11 mouse cellular contexts compared by ENCODE assay signal in genomic region chrX:9128317-9128831, GRCm38 (mm10). TPM values are rescaled to one million over a fixed set of nuclear protein-coding genes. Genes with fewer than 3 reads are reported as not detected.
DNase-seq lines count a peak whose midpoint lies in the region; ATAC-seq lines count a peak whose summit lies in the region.
"Had no signal": no experiment of that assay in that cellular context is flagged by ENCODE, and none has a peak within 500 bp of the region (broad histone marks: within the 10 kb centered on the region; RNA-seq: fewer than 3 reads in every experiment).

No protein-coding gene starts in this region.

- no peak overlapping the region for H3K4me2 ChIP-seq in forebrain, embryonic 14.5 days (ENCODE audit: low read length)
- H3K4me2 ChIP-seq in forebrain, embryonic 11.5 days (ENCODE audit: low read depth, low read length, severe bottlenecking), result no peak overlapping the region
- no peak overlapping the region for H3K4me2 ChIP-seq in midbrain, embryonic 16.5 days (ENCODE audit: low read length)
- H3K4me2 ChIP-seq: heart, embryonic 15.5 days; neural tube, embryonic 12.5 days had no signal

- H3K9me3 ChIP-seq in forebrain, embryonic 14.5 days (replicated peaks; ENCODE audit: control insufficient read depth, low read length), result no peaks in the 10 kb centered on the region
- no peaks in the 10 kb centered on the region for H3K9me3 ChIP-seq in forebrain, embryonic 11.5 days (ENCODE audit: control insufficient read depth, low read length)
- no peaks in the 10 kb centered on the region for H3K9me3 ChIP-seq in midbrain, embryonic 16.5 days (replicated peaks; ENCODE audit: control insufficient read depth, low read length, poor library complexity, severe bottlenecking)
- H3K9me3 ChIP-seq in midbrain, embryonic 10.5 days (replicated peaks), result no peaks in the 10 kb centered on the region
- H3K9me3 ChIP-seq: G1E; heart, embryonic 15.5 days; neural tube, embryonic 12.5 days had no signal

- no peak overlapping the region for H3K27ac ChIP-seq in forebrain, embryonic 14.5 days (ENCODE audit: low read depth, low read length)
- H3K27ac ChIP-seq in forebrain, embryonic 11.5 days (ENCODE audit: low read depth, low read length), result no peak overlapping the region
- H3K27ac ChIP-seq in midbrain, embryonic 16.5 days (ENCODE audit: low read length), result no peak overlapping the region
- no peak overlapping the region for H3K27ac ChIP-seq in midbrain, embryonic 10.5 days (replicated peaks)
- H3K27ac ChIP-seq: heart, embryonic 15.5 days; neural tube, embryonic 12.5 days had no signal

- ATAC-seq in forebrain, embryonic 14.5 days, result peak; percentile 61; the same call in 1 of the 2 replicates
- ATAC-seq in forebrain, embryonic 11.5 days (replicated peaks; ENCODE audit: low FRiP score), result no peak
- ATAC-seq in midbrain, embryonic 16.5 days, result peak; percentile 80; the same call in 1 of the 2 replicates

- peak; percentile 67 for DNase-seq in forebrain, embryonic 14.5 days (ENCODE audit: low spot score)
- DNase-seq in forebrain, embryonic 11.5 days (ENCODE audit: low spot score), result no peak
- DNase-seq in midbrain, embryonic 10.5 days (ENCODE audit: low spot score), result no peak
- DNase-seq in embryo, embryonic 10 days (ENCODE audit: low spot score), result peak; percentile 27
- peak; percentile 4 to 38 for DNase-seq in layer of hippocampus, postnatal 14 days (ENCODE audit: low spot score in 2 of 2)
- peak; percentile 7 to 8 for DNase-seq in right cerebral cortex, postnatal 36 days (ENCODE audit: low spot score in 2 of 2)
- DNase-seq in ovary, adult 18-20 months (ENCODE audit: low spot score), result no peak

- no peaks in the 10 kb centered on the region for H3K27me3 ChIP-seq in forebrain, embryonic 14.5 days (replicated peaks; ENCODE audit: control insufficient read depth, insufficient read depth, low read length)
- no peaks in the 10 kb centered on the region for H3K27me3 ChIP-seq in forebrain, embryonic 11.5 days (ENCODE audit: control insufficient read depth, insufficient read depth, low read length)
- no peaks in the 10 kb centered on the region for H3K27me3 ChIP-seq in midbrain, embryonic 16.5 days (ENCODE audit: control insufficient read depth, insufficient read depth, low read depth, low read length)
- no peaks in the 10 kb centered on the region for H3K27me3 ChIP-seq in midbrain, embryonic 10.5 days (ENCODE audit: low read depth, poor library complexity, severe bottlenecking)
- H3K27me3 ChIP-seq: heart, embryonic 15.5 days; neural tube, embryonic 12.5 days had no signal

- H3K9ac ChIP-seq in forebrain, embryonic 14.5 days (ENCODE audit: low read length), result no peak overlapping the region
- no peak overlapping the region for H3K9ac ChIP-seq in forebrain, embryonic 11.5 days (ENCODE audit: low read length)
- no peak overlapping the region for H3K9ac ChIP-seq in midbrain, embryonic 16.5 days (ENCODE audit: low read depth, low read length)
- H3K9ac ChIP-seq: heart, embryonic 15.5 days; neural tube, embryonic 12.5 days had no signal

- H3K4me3 ChIP-seq in forebrain, embryonic 14.5 days (ENCODE audit: low read depth, low read length), result no peak overlapping the region
- no peak overlapping the region for H3K4me3 ChIP-seq in forebrain, embryonic 11.5 days (ENCODE audit: low read depth, low read length)
- H3K4me3 ChIP-seq in midbrain, embryonic 16.5 days (ENCODE audit: low read depth, low read length), result no peak overlapping the region
- no peak overlapping the region for H3K4me3 ChIP-seq in midbrain, embryonic 10.5 days
- H3K4me3 ChIP-seq: heart, embryonic 15.5 days; neural tube, embryonic 12.5 days had no signal

- WGBS in forebrain, embryonic 14.5 days, result 54% methylated on average over 7 of the region's 7 CpGs
- 53% methylated on average over 7 of the region's 7 CpGs for WGBS in forebrain, embryonic 11.5 days
- 42% methylated on average over 7 of the region's 7 CpGs for WGBS in midbrain, embryonic 16.5 days
- WGBS in midbrain, embryonic 10.5 days, result 51% methylated on average over 7 of the region's 7 CpGs

- no peaks in the 10 kb centered on the region for H3K4me1 ChIP-seq in forebrain, embryonic 14.5 days (ENCODE audit: control insufficient read depth, insufficient read depth, low read length)
- no peaks in the 10 kb centered on the region for H3K4me1 ChIP-seq in forebrain, embryonic 11.5 days (replicated peaks; ENCODE audit: control insufficient read depth, insufficient read depth, low read length)
- H3K4me1 ChIP-seq in midbrain, embryonic 16.5 days (ENCODE audit: control insufficient read depth, insufficient read depth, low read length), result no peaks in the 10 kb centered on the region
- H3K4me1 ChIP-seq in midbrain, embryonic 10.5 days, result no peaks in the 10 kb centered on the region
- H3K4me1 ChIP-seq: heart, embryonic 15.5 days; neural tube, embryonic 12.5 days had no signal

- H3K36me3 ChIP-seq in forebrain, embryonic 14.5 days (ENCODE audit: control insufficient read depth, insufficient read depth, low read length), result no peaks in the 10 kb centered on the region
- H3K36me3 ChIP-seq in forebrain, embryonic 11.5 days (ENCODE audit: control insufficient read depth, insufficient read depth, low read length), result no peaks in the 10 kb centered on the region
- no peaks in the 10 kb centered on the region for H3K36me3 ChIP-seq in midbrain, embryonic 16.5 days (ENCODE audit: control insufficient read depth, insufficient read depth, low read length)
- H3K36me3 ChIP-seq in midbrain, embryonic 10.5 days, result no peaks in the 10 kb centered on the region
- H3K36me3 ChIP-seq: G1E; heart, embryonic 15.5 days; neural tube, embryonic 12.5 days had no signal

RNA-seq across cellular contexts. Expression of gene 4930402K13Rik, which starts 24.0 kb away (rescaled TPM):
- not detected in 2 replicates for polyA plus RNA-seq in forebrain, embryonic 14.5 days (2014; fragmentation: Nextera tagmentation; extraction: Ambion mirVana)
- polyA plus RNA-seq in forebrain, embryonic 11.5 days (2014; fragmentation: Nextera tagmentation; extraction: Ambion mirVana), result not detected in 2 replicates
- polyA plus RNA-seq in midbrain, embryonic 16.5 days (2015; fragmentation: Nextera tagmentation; extraction: Ambion mirVana), result not detected in 2 replicates
- not detected in 2 replicates for polyA plus RNA-seq in midbrain, embryonic 10.5 days (2016; fragmentation: Nextera tagmentation; extraction: Ambion mirVana)
- not detected for total RNA-seq in layer of hippocampus, postnatal 14 days (2021)
- polyA plus RNA-seq: G1E; heart, embryonic 15.5 days; neural tube, embryonic 12.5 days had no signal

Comparison
In these comparisons a context has a peak if more than half of its experiments do, and no peak if none do; other contexts are left out.
1. DNase-seq: peak in forebrain, embryonic 14.5 days (single experiment), embryo, embryonic 10 days (single experiment), layer of hippocampus, postnatal 14 days (2 of 2) and right cerebral cortex, postnatal 36 days (2 of 2); none in forebrain, embryonic 11.5 days (single experiment), midbrain, embryonic 10.5 days (single experiment) and ovary, adult 18-20 months (single experiment).